Mouse (Mus musculus) heart, embryonic 13.5 days (tissue): ENCODE measurements at regions not wholly inside any gene's neighbourhood (a gene's known extent, or its start where the extent isn't known, plus 50 kb on each side); places are given as distances from the start of the nearest gene placed in this dataset.

Experiments
- ATAC-seq: fragments of 200-750 bp; cut with Nextera tagmentation; 2 replicates; pipeline ENCODE4 v1.8.0; 2017; ENCODE audit warnings: moderate TSS enrichment; ENCODE audit not compliant: insufficient number of reproducible peaks, low FRiP score, low TSS enrichment; ENCODE audit errors: extremely low read depth
- H3K27ac ChIP-seq: fragments of 300-500 bp; sonication (generic); replicated peaks from 2 replicates; pipeline ENCODE4 v1.5.1; 2015; ENCODE audit warnings: moderate library complexity, mild to moderate bottlenecking, inconsistent platforms
- H3K27me3 ChIP-seq: fragments of 300-500 bp; sonication (generic); replicated peaks from 2 replicates; pipeline ENCODE4 v1.6.1; 2015; ENCODE audit warnings: mild to moderate bottlenecking, inconsistent platforms
- H3K36me3 ChIP-seq: fragments of 300-500 bp; sonication (generic); 2 replicates; pipeline ENCODE4 v1.6.1; 2015; ENCODE audit warnings: mild to moderate bottlenecking, inconsistent platforms
- H3K4me1 ChIP-seq: fragments of 300-500 bp; sonication (generic); 2 replicates; pipeline ENCODE4 v1.6.1; 2015; ENCODE audit warnings: inconsistent platforms
- H3K4me2 ChIP-seq: fragments of 300-500 bp; sonication (generic); 2 replicates; pipeline ENCODE4 v1.6.1; 2015; ENCODE audit warnings: inconsistent platforms, mild to moderate bottlenecking, moderate library complexity
- H3K4me3 ChIP-seq: fragments of 300-500 bp; sonication (generic); 2 replicates; pipeline ENCODE4 v1.5.1; 2015; ENCODE audit warnings: moderate library complexity, mild to moderate bottlenecking, inconsistent platforms
- H3K9ac ChIP-seq: fragments of 300-500 bp; sonication (generic); 2 replicates; pipeline ENCODE4 v1.6.1; 2015; ENCODE audit warnings: inconsistent platforms, mild to moderate bottlenecking, moderate library complexity
- H3K9me3 ChIP-seq: fragments of 300-500 bp; sonication (generic); 2 replicates; pipeline ENCODE4 v1.6.1; 2016; ENCODE audit warnings: inconsistent platforms
- WGBS: fragments of 180-500 bp; shearing (Covaris S2); methylation state at CpG from one replicate; pipeline ENCODE4 v1.1.7; 2015; ENCODE audit warnings: mixed read lengths; 5-methylcytosine and 5-hydroxymethylcytosine counted together

- H3K4me3 ChIP-seq = no peak overlapping the region
- ATAC-seq = no peak
- no peak overlapping the region for H3K9ac ChIP-seq
Observed at GRCm38 (mm10) chr10:44723321-44723720, 195.0 kb upstream of the Prdm1 start.

GRCm38 (mm10) chr10:44721670-44722069 lies 193.4 kb upstream of the Prdm1 start:
- 78% methylated on average over 10 of the region's 10 CpGs for WGBS
- Histone ChIP-seq H3K4me3 (no peak overlapping the region), H3K27me3 (no peaks in the 10 kb centered on the region), H3K9me3 (no peaks in the 10 kb centered on the region), H3K4me1 (no peaks in the 10 kb centered on the region), H3K4me2 (no peak overlapping the region), H3K27ac (no peak overlapping the region), H3K9ac (no peak overlapping the region), H3K36me3 (no peaks in the 10 kb centered on the region)
- no peak for ATAC-seq

More at GRCm38 (mm10) chr10:44723321-44723720, 195.0 kb upstream of the Prdm1 start:
- H3K9me3 ChIP-seq = no peaks in the 10 kb centered on the region
- H3K4me1 ChIP-seq = no peaks in the 10 kb centered on the region
- no peaks in the 10 kb centered on the region for H3K36me3 ChIP-seq
- no peak overlapping the region for H3K4me2 ChIP-seq
- H3K27me3 ChIP-seq = no peaks in the 10 kb centered on the region
- H3K27ac ChIP-seq = no peak overlapping the region
- 72% methylated on average over 5 of the region's 5 CpGs for WGBS

DNA sequence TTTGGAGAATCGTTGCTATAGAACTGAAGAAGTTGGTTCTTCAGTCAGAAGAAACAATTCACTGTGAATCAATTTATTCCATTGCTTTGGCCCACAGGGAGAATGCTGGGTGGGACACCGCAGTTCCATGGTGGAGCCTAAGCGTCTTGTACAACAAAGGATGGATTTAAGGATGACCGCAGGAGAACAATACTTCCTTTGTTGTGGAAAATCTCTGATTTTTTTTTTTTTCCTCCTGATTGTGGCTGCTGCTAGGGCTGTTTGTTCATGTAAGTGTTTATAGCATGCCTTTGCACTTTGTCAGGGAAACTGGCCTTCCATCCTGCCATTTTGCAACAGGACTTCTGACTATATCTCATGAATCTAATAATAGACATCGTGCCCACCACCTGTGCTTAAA lies 188.3 kb upstream of the Prdm1 start:
- H3K27me3 ChIP-seq = no peaks in the 10 kb centered on the region
- no peak overlapping the region for H3K9ac ChIP-seq
- no peak overlapping the region for H3K27ac ChIP-seq
- WGBS = 75% methylated on average over 5 of the region's 5 CpGs
- H3K9me3 ChIP-seq = no peaks in the 10 kb centered on the region
- H3K36me3 ChIP-seq = no peaks in the 10 kb centered on the region
- no peak for ATAC-seq
- H3K4me1 ChIP-seq = no peaks in the 10 kb centered on the region
- no peak overlapping the region for H3K4me3 ChIP-seq
- H3K4me2 ChIP-seq = no peak overlapping the region

GRCm38 (mm10) chr10:44715902-44716301 lies 187.6 kb upstream of the Prdm1 start:
- Histone ChIP-seq H3K27ac (no peak overlapping the region), H3K9me3 (no peaks in the 10 kb centered on the region), H3K4me1 (no peaks in the 10 kb centered on the region), H3K36me3 (no peaks in the 10 kb centered on the region), H3K4me3 (no peak overlapping the region), H3K27me3 (no peaks in the 10 kb centered on the region), H3K4me2 (no peak overlapping the region), H3K9ac (no peak overlapping the region)
- ATAC-seq = no peak

DNA sequence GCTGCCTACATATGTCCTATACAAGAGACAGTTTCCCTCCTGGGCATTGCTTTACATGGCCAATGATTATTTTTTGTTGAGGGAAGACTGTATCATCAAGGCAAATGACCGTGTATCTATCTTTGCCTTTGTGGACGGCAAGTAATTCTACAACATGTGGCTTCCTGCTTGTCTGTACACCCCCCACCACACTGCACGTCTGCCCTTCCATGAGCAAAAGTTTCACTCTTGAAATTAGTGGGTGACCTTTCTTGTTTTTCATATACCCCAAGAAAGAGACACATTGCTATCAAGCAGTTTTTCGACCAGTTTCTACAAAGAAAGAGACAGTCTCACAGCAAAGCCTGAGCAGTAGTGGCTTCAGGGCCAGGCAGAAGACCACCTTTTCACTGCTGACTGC lies 180.5 kb upstream of the Prdm1 start:
- no peak overlapping the region for H3K27ac ChIP-seq
- no peak overlapping the region for H3K4me3 ChIP-seq
- no peak overlapping the region for H3K4me2 ChIP-seq
- no peaks in the 10 kb centered on the region for H3K36me3 ChIP-seq
- H3K9ac ChIP-seq = no peak overlapping the region
- no peaks in the 10 kb centered on the region for H3K27me3 ChIP-seq
- no peak for ATAC-seq
- H3K4me1 ChIP-seq = no peaks in the 10 kb centered on the region
- no peaks in the 10 kb centered on the region for H3K9me3 ChIP-seq
- 76% methylated on average over 4 of the region's 4 CpGs for WGBS

DNA sequence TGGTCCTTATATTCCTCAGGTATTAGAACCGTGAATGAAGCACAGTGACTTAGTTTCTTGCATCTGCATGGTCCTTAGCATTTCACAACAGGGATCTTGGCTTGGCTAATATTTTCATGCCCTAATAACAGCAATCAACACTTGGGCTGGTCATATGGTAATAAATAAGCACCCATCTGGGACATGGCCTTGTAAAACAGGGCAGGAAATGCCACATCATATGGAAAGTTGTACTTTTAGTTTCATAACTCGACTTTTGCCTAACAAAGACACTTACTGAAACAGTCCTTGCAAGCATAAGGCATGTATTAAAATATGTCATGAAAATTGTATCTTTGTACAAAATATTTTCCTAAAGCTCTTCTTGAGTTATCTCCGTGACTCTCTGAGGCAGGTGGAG lies 175.8 kb upstream of the Prdm1 start:
- H3K4me2 ChIP-seq = no peak overlapping the region

DNA sequence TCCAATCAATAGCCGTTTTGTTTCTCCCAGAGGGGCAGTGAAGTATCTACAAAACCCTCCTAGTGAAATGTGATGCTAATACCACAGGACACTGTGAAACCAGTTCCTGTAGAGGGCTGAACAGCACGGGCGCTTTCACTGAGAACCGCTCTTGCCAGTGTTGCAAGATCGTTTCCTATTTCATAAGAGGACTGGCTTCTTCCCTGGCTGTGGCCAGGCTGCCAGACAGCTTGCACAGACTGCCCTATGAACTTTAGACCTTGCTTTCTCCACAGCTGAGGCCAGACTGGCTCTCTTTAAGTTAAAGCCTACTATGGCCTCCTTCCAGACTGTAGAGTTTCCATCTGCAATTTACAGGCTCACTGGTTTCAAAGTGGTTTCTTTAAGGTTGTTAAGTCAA lies 173.8 kb upstream of the Prdm1 start:
- 74% methylated on average over 5 of the region's 5 CpGs for WGBS
- Histone ChIP-seq H3K9ac (no peak overlapping the region), H3K9me3 (no peaks in the 10 kb centered on the region), H3K4me3 (no peak overlapping the region), H3K36me3 (no peaks in the 10 kb centered on the region), H3K4me1 (no peaks in the 10 kb centered on the region), H3K4me2 (no peak overlapping the region), H3K27ac (no peak overlapping the region), H3K27me3 (no peaks in the 10 kb centered on the region)
- no peak for ATAC-seq

More for the DNA sequence above, 175.8 kb upstream of the Prdm1 start:
- H3K36me3 ChIP-seq = no peaks in the 10 kb centered on the region
- ATAC-seq = no peak
- H3K9me3 ChIP-seq = no peaks in the 10 kb centered on the region
- H3K27ac ChIP-seq = no peak overlapping the region
- no peak overlapping the region for H3K9ac ChIP-seq
- H3K4me3 ChIP-seq = no peak overlapping the region
- no peaks in the 10 kb centered on the region for H3K27me3 ChIP-seq
- 71% methylated on average over 3 of the region's 3 CpGs for WGBS
- no peaks in the 10 kb centered on the region for H3K4me1 ChIP-seq

- H3K36me3 ChIP-seq = no peaks in the 10 kb centered on the region
- H3K4me2 ChIP-seq = no peak overlapping the region
- no peak overlapping the region for H3K4me3 ChIP-seq
- no peaks in the 10 kb centered on the region for H3K27me3 ChIP-seq
- H3K9ac ChIP-seq = no peak overlapping the region
- H3K4me1 ChIP-seq = no peaks in the 10 kb centered on the region
- H3K9me3 ChIP-seq = no peaks in the 10 kb centered on the region
- no peak for ATAC-seq
- 79% methylated on average over 11 of the region's 11 CpGs for WGBS
- H3K27ac ChIP-seq = no peak overlapping the region
Observed at GRCm38 (mm10) chr10:44699988-44700537, 171.8 kb upstream of the Prdm1 start.

DNA sequence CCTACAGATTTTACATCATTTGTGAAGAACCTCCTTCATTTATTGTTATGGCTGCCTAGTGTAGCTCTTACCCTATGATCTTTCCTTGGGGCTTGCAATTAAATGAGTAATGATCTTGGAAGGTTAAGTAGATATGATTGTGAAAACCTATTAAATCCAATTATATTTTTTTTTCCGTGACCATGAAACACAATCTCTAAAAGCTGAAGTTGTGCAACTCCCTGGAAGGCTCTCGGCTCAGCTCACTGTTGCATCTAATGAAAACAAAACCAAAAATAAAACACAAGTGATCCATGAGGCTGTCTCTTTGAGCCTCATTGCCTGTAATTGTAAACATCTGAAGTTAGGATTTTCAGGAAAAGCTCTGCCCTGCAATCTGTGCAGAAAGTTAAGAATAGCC lies 169.7 kb upstream of the Prdm1 start:
- WGBS = 75% methylated on average over 2 of the region's 2 CpGs

DNA sequence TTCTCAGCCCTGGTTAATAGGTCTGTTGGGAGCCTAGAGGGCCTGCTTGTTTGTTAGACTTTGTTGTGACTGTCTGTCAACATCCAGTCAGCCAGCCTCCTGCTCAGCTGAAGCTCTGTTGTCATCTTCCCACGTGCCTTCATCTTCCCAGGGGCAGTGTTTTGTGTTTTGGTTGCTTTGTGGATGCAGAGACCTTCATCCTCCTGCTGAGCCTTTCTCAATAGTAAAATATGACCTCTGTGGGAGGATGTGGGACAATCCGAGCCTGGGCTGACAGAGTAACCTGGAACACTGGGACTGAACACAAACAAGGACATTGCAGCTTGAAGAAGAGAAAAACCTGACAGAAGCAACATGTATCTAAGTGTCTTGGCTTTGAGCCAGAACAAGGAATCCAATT lies 168.7 kb upstream of the Prdm1 start:
- no peak overlapping the region for H3K4me2 ChIP-seq
- H3K4me1 ChIP-seq = no peaks in the 10 kb centered on the region
- H3K27ac ChIP-seq = no peak overlapping the region
- no peaks in the 10 kb centered on the region for H3K9me3 ChIP-seq
- 35% methylated on average over 2 of the region's 2 CpGs for WGBS
- H3K4me3 ChIP-seq = no peak overlapping the region
- H3K36me3 ChIP-seq = no peaks in the 10 kb centered on the region
- no peak overlapping the region for H3K9ac ChIP-seq
- no peaks in the 10 kb centered on the region for H3K27me3 ChIP-seq
- ATAC-seq = no peak

More for the DNA sequence above, 169.7 kb upstream of the Prdm1 start:
- Histone ChIP-seq H3K9me3 (no peaks in the 10 kb centered on the region), H3K27me3 (no peaks in the 10 kb centered on the region), H3K4me1 (no peaks in the 10 kb centered on the region), H3K4me3 (no peak overlapping the region), H3K9ac (no peak overlapping the region), H3K36me3 (no peaks in the 10 kb centered on the region), H3K27ac (no peak overlapping the region), H3K4me2 (no peak overlapping the region)
- ATAC-seq = no peak

GRCm38 (mm10) chr10:44691590-44692327 lies 163.5 kb upstream of the Prdm1 start:
- H3K9me3 ChIP-seq = no peaks in the 10 kb centered on the region
- no peak overlapping the region for H3K4me3 ChIP-seq
- H3K36me3 ChIP-seq = no peaks in the 10 kb centered on the region
- no peak overlapping the region for H3K27ac ChIP-seq
- 66% methylated on average over 15 of the region's 15 CpGs for WGBS
- ATAC-seq = no peak
- no peak overlapping the region for H3K4me2 ChIP-seq
- no peaks in the 10 kb centered on the region for H3K27me3 ChIP-seq
- no peaks in the 10 kb centered on the region for H3K4me1 ChIP-seq
- H3K9ac ChIP-seq = no peak overlapping the region

DNA sequence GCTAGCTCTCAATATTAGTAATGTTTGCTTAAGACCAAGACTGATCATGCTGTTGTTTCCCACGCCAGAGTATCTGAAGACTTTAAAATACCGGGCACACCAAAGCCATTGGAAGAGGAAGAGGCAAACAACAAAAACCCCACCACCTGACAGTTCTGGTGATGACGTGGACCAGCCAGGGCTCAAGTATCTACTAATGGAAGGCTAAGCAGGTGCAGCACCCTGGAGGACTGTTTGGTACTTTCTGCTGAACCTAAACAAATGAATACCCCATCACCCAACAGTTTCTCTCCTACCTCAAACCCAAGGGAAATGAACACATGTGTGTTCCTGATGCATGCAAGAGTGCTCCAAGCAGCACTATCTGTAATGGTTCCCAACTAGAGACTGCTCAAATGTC lies 160.3 kb upstream of the Prdm1 start:
- no peak for ATAC-seq
- Histone ChIP-seq H3K27ac (no peak overlapping the region), H3K4me2 (no peak overlapping the region), H3K9ac (no peak overlapping the region), H3K27me3 (no peaks in the 10 kb centered on the region), H3K4me1 (no peaks in the 10 kb centered on the region), H3K4me3 (no peak overlapping the region), H3K36me3 (no peaks in the 10 kb centered on the region), H3K9me3 (no peaks in the 10 kb centered on the region)
- 80% methylated on average over 3 of the region's 3 CpGs for WGBS
